Mouse (Mus musculus) granulocyte monocyte progenitor cell, adult 5-6 weeks (primary cell): ENCODE measurements around the gene Fxn. TPM values are rescaled to one million over a fixed set of nuclear protein-coding genes. Genes with fewer than 3 reads are reported as not detected.

Source experiments
- ATAC-seq: replicated peaks from 2 replicates; pipeline ENCODE4 v1.8.0; 2016; ENCODE audit warnings: mild to moderate bottlenecking, moderate TSS enrichment, inconsistent platforms; ENCODE audit not compliant: poor library complexity, severe bottlenecking
- total RNA-seq, 2 experiments: library from RNA; stranded (forward) in 1 of 2; stranded (reverse) in 1 of 2; fragments of 200-712, 200-1000 nt in 1 of 2; fragments of >200 nt in 1 of 2; fragmentation: Nextera tagmentation in 1 of 2; gene quantifications; 2 replicates each; pipeline ENCODE4 v1.2.3; 2014 to 2017

The Fxn gene
- total RNA-seq, 2 experiments from 2014 or later, result 11.1 to 44.6 TPM

DNA sequence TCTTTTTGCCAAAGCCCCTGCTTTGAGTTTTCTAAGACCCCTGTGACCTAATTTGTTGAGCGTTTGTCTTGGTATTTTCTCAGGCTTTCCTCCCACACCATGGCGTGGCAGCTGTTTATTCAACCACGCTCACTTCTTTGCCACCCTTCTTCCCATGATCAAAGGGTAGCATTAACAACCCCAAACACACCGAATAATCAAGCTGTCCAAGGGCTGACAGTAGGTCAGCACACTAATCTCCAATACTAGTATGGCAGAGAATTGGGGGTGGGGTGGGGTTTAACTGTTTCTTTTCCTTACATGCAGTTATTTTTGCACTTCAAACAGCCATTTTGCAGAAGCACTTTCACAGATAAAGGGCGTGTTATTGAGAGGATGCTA, 21.4 kb upstream of the Fxn start:
- ATAC-seq, result no peak

DNA sequence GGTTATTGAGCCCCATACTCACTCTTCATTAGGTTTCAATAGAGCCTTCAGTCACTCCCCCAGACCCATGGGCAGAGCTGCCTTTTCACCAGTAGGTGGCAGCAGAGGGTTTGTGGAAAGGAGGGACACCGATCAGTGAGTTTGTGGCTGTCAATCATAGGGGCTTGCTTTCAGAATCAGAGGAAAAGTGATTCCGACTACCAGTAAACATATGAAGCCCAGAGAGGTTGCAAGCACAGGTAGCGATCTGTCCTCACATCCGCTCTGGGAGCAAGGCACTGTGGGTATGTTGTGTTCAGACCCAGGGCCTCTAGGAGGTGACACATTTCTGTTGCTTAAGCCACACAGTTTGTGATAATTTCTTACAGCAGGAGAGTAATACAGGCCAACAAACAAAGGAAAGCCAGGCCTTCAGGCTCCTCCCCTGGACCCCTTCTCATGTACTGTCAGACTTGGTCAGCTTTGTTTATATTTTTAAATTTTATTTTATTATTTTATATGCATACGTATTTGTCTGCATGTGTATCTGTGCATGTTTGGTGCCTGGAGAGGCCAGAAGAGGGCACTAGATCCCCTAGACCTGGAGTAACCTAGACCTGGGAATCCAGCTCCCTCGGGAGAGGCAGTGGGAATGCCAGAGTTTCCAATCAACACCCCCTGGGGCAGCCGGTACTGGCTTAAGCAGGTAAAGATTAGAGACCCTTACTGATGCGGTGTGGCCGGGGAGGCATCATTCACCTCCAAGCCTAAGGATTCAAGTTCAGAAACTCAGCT, 20.8 kb upstream of the Fxn start:
- peak; percentile 96 for ATAC-seq

DNA sequence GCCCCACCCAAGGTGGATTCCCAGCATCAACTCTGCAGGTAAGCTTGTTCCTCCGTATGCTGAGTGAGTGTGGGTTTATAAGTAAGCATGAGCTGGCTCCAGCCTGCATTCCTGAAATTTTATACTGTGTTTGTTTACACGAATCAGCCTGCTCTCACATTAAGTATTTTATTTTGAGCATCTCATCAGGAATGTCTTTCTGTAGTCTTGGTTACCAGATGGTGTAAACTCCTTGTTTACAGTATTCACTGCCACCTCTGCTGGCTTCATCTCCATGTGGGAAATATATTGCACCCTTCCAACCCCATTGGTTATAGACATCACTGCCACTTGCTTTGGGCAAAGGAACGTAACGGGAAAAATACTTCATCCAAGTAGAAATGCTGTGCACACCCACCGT, 13.1 kb upstream of the Fxn start:
- no peak for ATAC-seq

DNA sequence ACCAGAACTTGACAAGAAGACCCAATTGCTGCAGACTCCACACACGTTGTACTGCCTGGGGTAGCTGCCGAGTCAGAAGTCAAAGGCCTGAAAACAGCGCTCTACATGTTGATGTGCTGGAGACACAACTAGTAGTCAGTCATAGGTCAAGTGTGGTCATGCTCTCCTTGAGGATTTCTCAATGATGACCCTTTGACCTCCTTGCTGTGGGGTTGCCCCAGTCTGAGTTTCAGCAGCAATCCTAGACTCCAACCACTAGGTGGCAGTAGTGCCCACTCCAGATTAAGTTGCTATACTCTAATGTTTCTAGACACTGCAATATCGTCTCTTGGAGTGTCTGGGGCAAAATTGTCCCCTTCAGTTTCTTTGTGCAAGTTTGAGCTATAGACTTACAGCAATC, 3.8 kb upstream of the Fxn start:
- peak; percentile 55 for ATAC-seq

DNA sequence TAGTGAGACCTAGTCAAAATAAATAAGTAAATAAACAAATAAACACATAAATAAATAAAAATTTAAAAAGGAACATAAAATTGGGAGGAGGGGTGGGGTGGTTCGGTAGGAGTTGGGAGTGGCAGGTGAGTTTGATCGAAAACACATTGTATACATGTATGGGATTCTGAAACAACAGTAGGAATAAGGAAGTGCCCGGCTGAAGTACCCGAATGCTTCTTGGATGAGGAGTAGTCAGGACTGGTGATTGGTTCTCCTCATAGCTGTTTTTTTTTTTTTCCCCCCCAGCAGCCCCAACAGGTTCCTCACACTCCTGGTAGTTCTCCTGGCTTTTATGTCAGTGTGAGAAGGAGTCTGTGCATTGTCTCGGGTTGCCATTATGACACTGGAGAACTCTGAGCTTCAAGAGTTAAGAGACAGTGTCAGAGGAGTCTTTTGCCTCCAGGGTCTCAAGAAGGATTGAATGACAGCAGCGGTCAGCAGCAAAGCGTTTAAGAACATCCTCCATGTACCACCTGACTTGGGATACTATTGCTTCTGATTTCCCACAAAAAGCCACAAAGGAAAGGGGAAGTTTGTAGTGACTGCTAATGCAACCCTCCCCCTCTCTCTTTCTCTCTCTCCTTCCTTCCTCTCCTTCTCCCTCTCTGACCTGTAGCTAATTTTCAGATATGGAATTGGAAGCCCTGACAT, 1.0 kb upstream of the Fxn start:
- ATAC-seq, result peak; percentile 46

DNA sequence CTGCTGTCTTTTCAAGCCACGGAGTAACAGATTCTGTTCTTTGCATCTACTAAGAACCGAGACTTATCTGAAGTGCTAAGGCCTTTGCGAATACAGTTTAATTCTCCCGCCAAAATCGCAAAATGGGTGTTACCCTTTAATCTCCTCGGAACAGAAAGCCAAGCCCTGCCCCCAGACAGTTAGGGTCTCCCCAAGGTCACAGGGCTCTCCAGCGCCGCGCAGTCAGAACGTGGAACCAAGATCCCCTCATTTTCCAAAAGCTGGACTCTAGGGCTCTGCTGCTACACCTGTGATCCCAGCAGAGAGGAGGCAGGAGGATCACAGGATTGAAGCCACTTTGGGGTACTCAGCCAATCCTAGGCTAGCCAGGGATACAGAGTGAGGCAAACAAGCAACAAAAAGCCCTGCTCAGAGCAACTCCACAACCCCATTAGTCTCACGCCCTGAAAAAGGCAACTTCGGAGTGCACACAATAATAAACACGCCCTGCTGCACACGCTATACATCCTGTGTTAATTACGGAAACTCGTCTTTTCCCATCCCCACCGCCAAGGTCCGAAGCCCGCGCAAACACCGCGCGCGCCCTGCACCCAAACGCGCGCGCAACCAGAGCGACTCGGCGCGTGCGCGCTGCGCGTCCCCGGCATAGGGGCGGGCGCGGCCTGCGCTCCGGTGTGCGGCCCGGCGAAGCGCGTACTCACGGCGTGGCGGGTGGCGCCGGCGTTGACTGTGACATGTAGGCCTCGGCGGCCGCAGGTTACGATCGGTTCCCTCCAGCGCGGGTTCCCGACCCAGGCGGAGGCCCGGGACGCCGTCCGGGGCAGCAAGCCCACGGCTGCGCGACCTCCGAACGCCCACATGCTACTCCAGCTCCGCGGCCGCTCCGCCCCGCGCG, 452 bp downstream of the Fxn start:
- ATAC-seq, result peak; percentile 50

DNA sequence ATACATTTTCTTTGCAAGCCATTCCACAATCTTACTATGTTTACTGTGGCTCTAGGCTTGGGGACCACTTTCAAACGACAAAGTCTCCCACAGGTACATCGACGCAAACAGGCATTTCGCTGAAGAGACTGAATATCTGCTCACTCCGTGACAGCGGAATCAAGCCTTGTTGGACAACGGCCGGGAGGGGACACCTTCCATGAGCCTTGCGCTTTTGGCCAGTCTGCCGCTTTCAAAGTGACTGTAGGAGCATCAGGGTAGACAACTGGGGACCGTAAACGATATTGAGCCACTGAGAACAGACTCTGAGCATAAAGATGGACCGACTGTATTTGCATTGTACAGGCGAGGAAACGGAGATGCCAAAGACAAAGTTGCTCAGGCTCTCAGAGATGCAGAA, 1.5 kb downstream of the Fxn start:
- ATAC-seq, result no peak

DNA sequence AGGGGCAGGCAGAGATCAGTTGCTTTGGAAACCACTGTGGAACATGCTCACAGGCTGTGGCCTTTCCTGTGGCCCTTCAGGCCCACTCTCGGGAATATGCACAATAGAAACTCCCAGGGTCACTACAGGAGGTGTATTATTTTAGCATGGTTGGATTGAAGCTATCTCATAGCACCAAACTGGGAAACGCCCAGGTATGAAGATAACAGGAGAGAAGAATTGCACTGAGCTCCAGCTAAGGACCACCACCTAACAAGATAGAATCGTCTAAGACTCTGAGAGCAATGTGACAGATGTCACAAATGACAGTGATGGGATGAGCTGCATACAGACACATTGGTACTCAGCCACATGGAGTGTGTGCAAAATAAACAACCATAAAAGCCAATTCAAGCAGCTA, 6.1 kb downstream of the Fxn start:
- no peak for ATAC-seq

DNA sequence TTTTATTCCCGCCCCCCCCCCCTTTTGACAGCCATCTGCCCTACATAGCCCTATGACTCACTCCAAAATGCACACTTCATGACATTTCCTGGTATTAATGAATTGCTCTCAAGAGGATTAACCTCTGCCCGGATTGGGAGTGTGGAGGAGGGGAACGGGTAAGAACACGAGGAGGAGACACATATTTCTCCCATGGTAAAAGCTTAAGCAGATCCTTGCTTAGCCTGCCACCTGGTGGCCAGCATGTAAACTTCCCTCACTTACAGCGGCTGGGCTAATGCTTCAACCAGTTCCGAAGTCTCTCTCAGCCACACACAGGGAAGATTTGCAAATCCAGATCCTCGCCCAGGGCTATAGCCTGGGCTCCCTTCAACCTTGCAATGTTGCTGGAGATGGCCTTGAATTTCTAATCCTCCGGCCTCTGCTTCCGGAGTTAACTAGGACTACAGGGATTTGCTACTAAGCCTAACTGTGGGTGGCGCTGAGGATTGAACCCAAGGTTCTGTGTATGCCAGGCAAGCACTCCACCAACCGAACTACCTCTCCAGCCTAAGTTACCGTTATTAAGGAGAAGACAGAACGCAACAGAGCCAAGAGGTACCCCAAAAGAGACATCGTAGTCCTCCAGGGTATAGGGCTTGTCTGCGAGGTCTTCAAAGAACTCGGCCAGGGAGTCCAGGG, 8.5 kb downstream of the Fxn start:
- peak; percentile 93 for ATAC-seq

DNA sequence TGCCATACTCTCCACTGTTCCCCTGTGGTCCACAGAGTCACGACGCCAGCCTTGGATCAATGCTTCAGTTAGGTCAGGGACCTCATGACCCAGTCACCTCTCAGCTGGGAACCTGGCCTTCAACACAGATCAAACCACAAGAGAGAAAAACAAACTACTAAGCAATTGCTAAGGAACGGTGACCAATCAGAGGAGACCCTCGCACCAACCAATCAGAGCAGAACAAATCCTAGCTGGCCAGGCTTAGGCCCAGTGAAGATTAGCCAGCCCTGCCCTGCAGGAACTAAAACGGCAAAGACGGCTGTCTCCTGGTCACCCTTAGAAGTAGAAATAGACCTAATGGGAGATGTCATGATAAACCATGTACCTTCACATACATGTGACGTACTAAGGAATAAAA, 9.1 kb downstream of the Fxn start:
- ATAC-seq, result no peak

DNA sequence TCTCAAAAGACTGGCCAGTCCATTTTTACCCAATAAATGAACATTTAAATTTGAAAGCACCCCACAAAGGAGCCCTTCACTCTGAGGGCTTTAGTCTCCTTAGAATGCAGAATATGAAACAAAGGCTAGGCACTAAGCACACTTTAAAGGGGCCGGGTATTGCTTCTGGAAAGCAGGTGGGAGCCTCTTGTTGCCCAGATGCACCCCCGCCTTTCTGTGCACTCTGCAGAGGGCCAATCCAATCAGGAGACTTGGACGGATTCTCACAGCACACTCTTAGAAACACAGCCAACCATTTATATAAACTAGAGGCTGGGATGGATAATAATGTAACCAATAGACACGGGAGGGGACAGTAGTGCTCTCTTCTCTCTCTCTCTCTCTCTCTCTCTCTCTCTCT, 11.9 kb downstream of the Fxn start:
- no peak for ATAC-seq

DNA sequence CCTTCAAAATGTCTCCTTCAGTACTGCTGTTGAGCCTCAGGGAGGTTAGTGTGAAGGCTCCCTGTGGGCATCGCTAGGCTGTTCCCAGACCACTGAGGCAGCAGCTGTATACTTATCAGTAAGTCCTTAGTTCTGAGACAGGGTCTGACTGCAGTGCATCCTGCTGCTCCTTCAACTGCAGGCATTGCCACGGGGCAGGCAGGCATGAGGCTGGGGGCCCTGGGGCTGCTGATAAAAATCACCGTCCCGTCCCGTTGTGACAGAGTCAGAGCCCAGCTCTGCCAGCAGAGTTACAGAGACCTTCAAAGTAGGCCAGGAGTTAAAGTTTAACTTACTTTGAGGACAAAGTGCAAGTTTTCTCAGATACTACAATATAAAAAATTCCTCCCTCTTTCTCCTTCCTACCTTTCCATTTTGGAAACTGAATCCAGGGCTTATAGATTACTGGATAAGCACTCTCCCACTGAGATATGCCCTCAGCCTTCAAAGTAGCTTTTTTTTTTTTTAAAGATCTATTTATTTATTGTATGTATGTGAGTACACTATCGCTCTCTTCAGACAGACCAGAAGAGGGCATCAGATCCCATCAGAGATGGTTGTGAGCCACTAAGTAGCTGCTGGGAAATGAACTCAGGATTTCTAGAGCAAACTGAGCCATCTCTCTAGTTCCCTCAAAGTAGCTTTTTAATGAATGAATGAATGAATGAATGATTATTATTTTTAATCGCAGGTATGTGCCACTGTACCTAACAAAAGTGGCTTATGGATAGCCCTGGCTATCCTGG, 14.2 kb downstream of the Fxn start:
- no peak for ATAC-seq

DNA sequence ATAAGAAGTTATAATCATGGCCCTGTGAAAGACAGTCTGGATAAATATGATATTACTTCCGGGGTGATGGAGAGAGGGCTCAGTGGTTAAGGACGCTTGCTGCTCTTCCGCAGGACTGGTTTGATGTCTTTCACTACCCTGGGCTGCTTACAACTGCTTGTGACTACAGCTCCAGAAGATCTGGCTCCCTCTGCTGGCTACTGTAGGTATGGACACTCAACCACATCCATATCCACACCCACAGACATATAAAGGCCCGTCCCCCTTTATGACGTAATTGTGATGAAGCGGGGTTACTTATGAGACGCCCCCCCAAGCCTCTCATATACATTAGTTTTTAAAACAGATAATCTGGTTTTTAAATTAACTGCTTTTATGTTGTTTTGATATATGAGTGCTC, 15.4 kb downstream of the Fxn start:
- peak; percentile 97 for ATAC-seq

DNA sequence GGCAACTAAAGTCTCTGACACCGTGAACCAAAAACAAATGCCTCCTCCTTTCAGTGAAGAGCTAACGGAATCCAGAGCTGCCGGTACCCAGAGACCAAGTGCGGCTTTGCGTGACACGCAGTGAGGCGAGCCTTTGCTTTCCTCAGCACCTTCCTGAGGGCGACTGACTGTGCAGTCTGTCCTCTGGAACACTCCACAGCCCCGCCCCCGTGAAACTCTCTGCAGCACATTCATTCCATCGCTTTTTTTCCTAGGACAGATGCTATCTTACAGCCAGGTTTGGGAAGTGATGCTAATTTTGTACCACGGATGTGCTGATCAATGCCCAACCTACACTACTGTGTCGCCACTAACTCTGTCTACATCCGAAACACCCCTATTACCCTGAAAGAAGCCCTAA, 17.7 kb downstream of the Fxn start:
- no peak for ATAC-seq

DNA sequence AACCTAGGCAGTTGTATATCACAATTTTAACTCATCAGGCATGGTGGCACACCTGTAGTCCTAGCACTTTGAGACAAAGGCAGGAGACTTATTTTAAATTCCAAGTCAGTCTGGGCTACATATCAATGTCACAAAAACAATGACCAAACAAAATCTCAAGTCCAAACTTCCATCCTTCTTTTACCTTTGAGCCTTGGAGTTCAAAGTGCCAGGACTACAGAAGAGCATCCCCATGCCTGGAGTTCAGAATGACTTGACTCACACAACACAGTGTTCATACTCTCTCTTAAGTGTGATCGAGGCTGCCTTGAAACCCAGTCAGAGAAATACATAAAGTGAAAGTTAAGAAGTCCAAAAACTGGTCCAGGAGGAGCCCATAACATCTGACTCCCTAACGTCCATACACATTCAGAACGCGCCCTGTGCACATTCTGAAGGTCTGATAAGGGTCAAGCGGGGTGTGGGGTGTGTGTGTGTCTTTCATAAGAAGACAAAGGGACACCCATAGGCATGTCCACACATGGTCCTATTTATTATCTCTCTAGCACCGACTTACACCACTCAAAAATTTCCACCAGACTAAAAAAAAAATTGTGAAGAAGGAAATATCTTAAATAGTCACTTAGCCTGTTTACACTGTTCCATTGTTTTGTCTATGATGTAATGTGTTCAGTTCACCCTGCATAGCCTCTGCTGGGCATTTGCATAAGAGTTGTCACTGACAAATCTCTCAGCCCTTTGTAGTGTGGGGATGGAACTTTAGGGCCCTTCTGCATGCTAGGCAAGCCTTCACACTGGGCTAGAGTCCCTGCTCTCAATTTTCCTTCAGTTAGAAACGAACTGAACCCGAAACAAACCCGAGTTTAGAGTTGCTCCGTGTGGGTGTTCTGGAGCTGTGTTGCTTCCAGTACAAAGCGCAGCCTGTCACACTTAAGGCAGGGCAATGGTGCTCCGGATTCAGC, 20.7 kb downstream of the Fxn start:
- no peak for ATAC-seq

DNA sequence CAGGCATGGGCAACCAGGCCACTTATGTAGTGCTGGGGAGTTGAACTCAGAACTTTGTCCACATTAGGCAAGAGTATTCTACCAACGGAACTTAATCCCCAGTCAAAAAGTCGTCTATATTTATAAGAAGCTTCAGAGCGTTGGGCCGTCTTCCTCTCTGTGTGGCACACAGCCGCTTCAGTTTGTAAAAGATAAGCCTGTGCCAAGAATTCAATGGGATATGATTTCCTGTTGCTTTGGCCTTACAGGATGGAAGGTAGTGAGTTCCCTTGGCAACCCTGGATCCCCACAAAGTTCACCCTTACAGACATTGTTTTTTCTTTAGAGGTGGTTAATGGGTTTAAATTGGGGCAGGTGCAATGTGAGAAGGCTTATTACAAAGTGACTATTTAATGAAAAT, 22.0 kb downstream of the Fxn start:
- no peak for ATAC-seq

DNA sequence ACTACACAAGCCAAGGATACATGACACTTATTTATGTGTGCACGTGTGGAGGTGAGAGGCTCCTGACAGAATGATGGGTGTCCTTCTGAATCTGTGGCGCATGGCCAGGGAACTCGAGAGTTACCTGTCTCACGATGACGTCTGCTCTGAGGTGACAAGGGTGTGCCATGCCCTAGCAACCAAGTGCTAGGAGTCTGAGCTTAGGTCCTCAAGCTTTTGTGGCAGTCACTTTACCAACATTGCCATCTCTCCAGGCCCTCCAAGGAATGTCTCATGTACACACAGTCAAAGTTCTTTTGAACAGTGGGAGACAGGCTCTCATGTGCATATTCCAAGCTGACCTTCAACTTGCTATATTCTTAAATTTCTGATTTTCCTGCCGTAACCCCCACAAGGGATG, 22.4 kb downstream of the Fxn start:
- no peak for ATAC-seq

DNA sequence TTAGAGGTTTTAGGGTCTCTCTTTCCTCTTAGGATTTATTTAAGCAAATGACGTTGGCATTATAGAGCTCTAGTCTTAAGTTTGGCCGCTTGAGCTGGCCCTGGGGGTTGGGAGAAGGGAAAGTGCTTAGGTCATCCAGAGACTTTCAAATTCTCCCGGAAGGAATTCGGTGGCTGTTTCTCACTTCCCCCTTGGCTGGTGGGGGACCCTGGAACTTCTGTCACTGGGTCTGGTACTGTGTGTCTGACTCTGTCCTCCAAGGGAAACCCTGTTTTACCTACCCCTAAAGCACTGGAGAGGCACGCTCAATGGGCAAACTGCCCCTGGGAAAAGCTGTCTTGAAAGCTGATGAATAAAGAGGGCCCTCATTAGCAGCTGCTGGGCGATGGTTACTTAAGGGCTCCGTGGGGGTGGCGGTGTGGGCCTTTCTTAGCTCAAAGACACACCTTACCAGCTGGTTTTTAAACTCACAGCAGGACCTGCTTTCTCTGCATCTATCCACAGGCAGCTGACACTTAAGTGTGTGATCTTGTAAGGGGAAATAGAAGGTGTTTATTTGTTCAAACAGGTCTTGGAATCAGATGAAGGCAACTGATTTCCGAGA, 26.6 kb downstream of the Fxn start:
- no peak for ATAC-seq
